Mouse (Mus musculus) liver, embryonic 16.5 days (tissue): ENCODE data around the gene Klhl36. TPM values are rescaled to one million over a fixed set of nuclear protein-coding genes. Genes with fewer than 3 reads are reported as not detected.

ENCODE experiments used
- ATAC-seq: fragments of 200-750 bp; cut with Nextera tagmentation; 2 replicates; pipeline ENCODE4 v1.8.0; 2017; ENCODE audit warnings: low read depth, mild to moderate bottlenecking, moderate number of reproducible peaks, moderate library complexity
- H3K27ac ChIP-seq: fragments of 300-500 bp; sonication (generic); 2 replicates; pipeline ENCODE4 v1.5.1; 2014; ENCODE audit warnings: mild to moderate bottlenecking, low read length
- H3K27me3 ChIP-seq: fragments of 300-500 bp; sonication (generic); 2 replicates; pipeline ENCODE4 v1.6.1; 2014; ENCODE audit warnings: low read depth, low read length, mixed read lengths; ENCODE audit not compliant: control insufficient read depth, insufficient read depth
- H3K36me3 ChIP-seq: fragments of 300-500 bp; sonication (generic); 2 replicates; pipeline ENCODE4 v1.6.1; 2014; ENCODE audit warnings: mild to moderate bottlenecking; ENCODE audit not compliant: control insufficient read depth, insufficient read depth
- H3K4me1 ChIP-seq: fragments of 300-500 bp; sonication (generic); 2 replicates; pipeline ENCODE4 v1.6.1; 2014; ENCODE audit warnings: low read depth, low read length, mixed read lengths; ENCODE audit not compliant: control insufficient read depth
- H3K4me2 ChIP-seq: fragments of 300-500 bp; sonication (generic); 2 replicates; pipeline ENCODE4 v1.6.1; 2014; ENCODE audit warnings: low read depth, low read length, mixed read lengths
- H3K4me3 ChIP-seq: fragments of 300-500 bp; sonication (generic); 2 replicates; pipeline ENCODE4 v1.5.1; 2014; ENCODE audit warnings: low read depth, mild to moderate bottlenecking, low read length
- H3K9ac ChIP-seq: fragments of 300-500 bp; sonication (generic); 2 replicates; pipeline ENCODE4 v1.6.1; 2014; ENCODE audit warnings: low read depth, low read length
- H3K9me3 ChIP-seq: fragments of 300-500 bp; sonication (generic); replicated peaks from 2 replicates; pipeline ENCODE4 v1.6.1; 2016; ENCODE audit warnings: low read length; ENCODE audit not compliant: control insufficient read depth
- WGBS: fragments of 180-500 bp; shearing (Covaris S2); extraction: QIAGEN DNeasy Blood & Tissue Kit; methylation state at CpG from one replicate; pipeline ENCODE4 v1.1.7; 2014; ENCODE audit not compliant: insufficient replicate concordance; 5-methylcytosine and 5-hydroxymethylcytosine counted together
- polyA plus RNA-seq: library from polyadenylated mRNA; unstranded; fragments of >200 nt; fragmentation: Nextera tagmentation; extraction: Ambion mirVana; gene quantifications from 2 replicates; pipeline ENCODE4 v1.2.1, GENCODE M21; 2015

The Klhl36 gene
- polyA plus RNA-seq, 1 experiment from 2014 or later: 4.4 TPM

- H3K4me2 ChIP-seq: peak overlapping the region; percentile 35
- peaks cover 61% of the 10 kb centered on the region for H3K4me1 ChIP-seq
- no peak overlapping the region for H3K9ac ChIP-seq
- ATAC-seq: peak; percentile 68
- H3K9me3 ChIP-seq: no peaks in the 10 kb centered on the region
- no peaks in the 10 kb centered on the region for H3K27me3 ChIP-seq
- H3K4me3 ChIP-seq: no peak overlapping the region
- WGBS: 24% methylated on average over 20 of the region's 20 CpGs
- H3K36me3 ChIP-seq: no peaks in the 10 kb centered on the region
- 0 out of 2 replicates have a peak overlapping the region, but pooled peaks have one; percentile 12 for H3K27ac ChIP-seq
Measured at GRCm38 (mm10) chr8:119831336-119831995, 30.6 kb upstream of the Klhl36 start.

DNA sequence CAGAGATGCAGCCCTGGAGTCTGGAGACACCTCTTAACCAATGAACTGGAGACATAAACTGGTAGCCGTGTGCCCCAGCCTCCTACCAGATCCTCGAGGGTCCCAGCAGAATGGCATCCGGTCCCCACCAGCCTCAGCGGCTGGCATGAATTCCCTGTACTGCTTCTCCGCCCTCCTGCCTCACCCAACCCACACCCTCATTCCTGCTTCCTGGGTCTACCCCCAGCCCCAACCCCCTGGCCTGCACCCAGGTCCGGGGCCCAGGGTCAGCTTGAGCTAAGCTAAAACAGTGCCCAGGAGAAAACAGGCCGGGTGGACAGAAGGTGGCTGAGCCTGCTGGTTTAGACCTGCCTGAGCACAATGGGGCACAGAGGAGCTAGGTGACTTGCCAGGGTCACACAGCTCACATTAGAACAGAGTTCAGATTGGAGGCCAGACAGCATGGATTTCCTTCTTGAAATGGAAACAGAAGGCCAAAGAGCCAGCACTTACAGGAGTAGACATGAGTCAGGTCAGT lies 29.9 kb upstream of the Klhl36 start:
- Histone ChIP-seq H3K4me2 (no peak overlapping the region), H3K27me3 (no peaks in the 10 kb centered on the region), H3K27ac (no peak overlapping the region), H3K9ac (no peak overlapping the region), H3K36me3 (no peaks in the 10 kb centered on the region), H3K9me3 (no peaks in the 10 kb centered on the region), H3K4me3 (no peak overlapping the region), H3K4me1 (peaks cover 55% of the 10 kb centered on the region)
- WGBS: 55% methylated on average over 7 of the region's 7 CpGs
- ATAC-seq: no peak; the same call in 1 of the 2 replicates

DNA sequence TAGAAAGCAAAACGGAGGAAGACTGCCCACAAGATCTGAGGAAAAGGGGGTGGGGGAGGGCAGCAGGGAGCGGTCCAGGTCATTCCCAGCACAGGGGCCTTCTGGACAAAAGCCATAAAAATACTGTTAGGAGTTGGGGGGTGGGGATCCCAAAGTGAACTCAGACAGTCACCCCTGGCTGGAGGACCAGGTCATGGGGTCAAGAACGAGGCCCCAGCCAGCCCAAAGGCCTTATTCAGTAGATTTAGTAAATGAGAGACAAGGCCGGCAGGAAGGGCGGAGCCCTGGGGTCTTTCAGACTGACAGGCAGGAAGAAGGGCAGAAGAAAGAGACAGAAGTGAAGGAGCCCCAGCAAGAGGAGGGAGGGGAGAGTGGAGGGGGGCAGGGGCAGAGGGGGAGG lies 29.1 kb upstream of the Klhl36 start:
- H3K4me3 ChIP-seq: no peak overlapping the region
- H3K27me3 ChIP-seq: 0 out of 2 replicates have a peak, but pooled peaks cover under 1% of the 10 kb centered on the region
- ATAC-seq: no peak
- no peak overlapping the region for H3K4me2 ChIP-seq
- 24% methylated on average over 5 of the region's 5 CpGs for WGBS
- no peaks in the 10 kb centered on the region for H3K9me3 ChIP-seq
- H3K36me3 ChIP-seq: no peaks in the 10 kb centered on the region
- H3K4me1 ChIP-seq: peaks cover 54% of the 10 kb centered on the region
- no peak overlapping the region for H3K27ac ChIP-seq
- no peak overlapping the region for H3K9ac ChIP-seq

- no peak overlapping the region for H3K4me3 ChIP-seq
- no peaks in the 10 kb centered on the region for H3K36me3 ChIP-seq
- H3K9ac ChIP-seq: no peak overlapping the region
- WGBS: 62% methylated on average over 6 of the region's 6 CpGs
- H3K9me3 ChIP-seq: no peaks in the 10 kb centered on the region
- H3K4me2 ChIP-seq: no peak overlapping the region
- peaks cover 13% of the 10 kb centered on the region for H3K27me3 ChIP-seq
- peaks cover 45% of the 10 kb centered on the region for H3K4me1 ChIP-seq
- H3K27ac ChIP-seq: no peak overlapping the region
- no peak for ATAC-seq
Measured at GRCm38 (mm10) chr8:119834676-119835075, 27.4 kb upstream of the Klhl36 start.

DNA sequence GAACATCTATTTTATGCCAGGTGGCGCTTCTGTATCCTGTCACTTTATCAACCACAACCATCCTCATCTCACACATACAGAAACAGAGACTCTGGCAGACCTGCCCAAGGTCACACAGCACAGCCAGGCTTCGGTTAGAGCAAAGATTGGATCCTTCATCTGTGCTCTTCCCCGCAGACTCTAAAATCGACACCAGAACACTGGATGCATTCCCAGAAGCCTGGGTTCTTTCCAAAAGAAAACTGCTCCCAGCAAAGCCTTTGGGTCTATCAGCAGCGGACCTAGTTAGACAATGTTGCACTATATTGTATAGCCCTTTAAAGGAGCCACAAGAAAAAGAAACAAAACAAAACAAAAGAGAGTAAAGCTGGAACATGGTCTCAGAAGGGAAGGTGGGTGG lies 26.8 kb upstream of the Klhl36 start:
- H3K4me1 ChIP-seq: peaks cover 43% of the 10 kb centered on the region
- H3K4me2 ChIP-seq: no peak overlapping the region
- 55% methylated on average over 5 of the region's 5 CpGs for WGBS
- H3K27me3 ChIP-seq: peaks cover 16% of the 10 kb centered on the region
- H3K27ac ChIP-seq: no peak overlapping the region
- no peak overlapping the region for H3K4me3 ChIP-seq
- ATAC-seq: no peak
- no peaks in the 10 kb centered on the region for H3K9me3 ChIP-seq
- no peak overlapping the region for H3K9ac ChIP-seq
- no peaks in the 10 kb centered on the region for H3K36me3 ChIP-seq

- Histone ChIP-seq H3K36me3 (no peaks in the 10 kb centered on the region), H3K27me3 (peaks cover 16% of the 10 kb centered on the region), H3K4me2 (no peak overlapping the region), H3K4me1 (peaks cover 34% of the 10 kb centered on the region), H3K27ac (no peak overlapping the region), H3K4me3 (no peak overlapping the region), H3K9ac (no peak overlapping the region), H3K9me3 (no peaks in the 10 kb centered on the region)
- no peak for ATAC-seq
- 58% methylated on average over 4 of the region's 4 CpGs for WGBS
Measured at GRCm38 (mm10) chr8:119836831-119837230, 25.2 kb upstream of the Klhl36 start.

- H3K36me3 ChIP-seq: no peaks in the 10 kb centered on the region
- peak overlapping the region; percentile 71 for H3K4me3 ChIP-seq
- H3K27ac ChIP-seq: no peak overlapping the region
- WGBS: 8% methylated on average over 10 of the region's 10 CpGs
- no peaks in the 10 kb centered on the region for H3K9me3 ChIP-seq
- peaks cover 28% of the 10 kb centered on the region for H3K4me1 ChIP-seq
- ATAC-seq: no peak
- peaks cover 16% of the 10 kb centered on the region for H3K27me3 ChIP-seq
- no peak overlapping the region for H3K9ac ChIP-seq
- H3K4me2 ChIP-seq: peak overlapping the region; percentile 96
Measured at GRCm38 (mm10) chr8:119837553-119838071, 24.5 kb upstream of the Klhl36 start.

GRCm38 (mm10) chr8:119838100-119838982 lies 23.7 kb upstream of the Klhl36 start:
- no peak for ATAC-seq
- Histone ChIP-seq H3K36me3 (no peaks in the 10 kb centered on the region), H3K4me3 (peak overlapping the region; percentile 71), H3K27ac (peak overlapping the region; percentile 20), H3K4me2 (peak overlapping the region; percentile 96), H3K4me1 (peaks cover 21% of the 10 kb centered on the region), H3K27me3 (peaks cover 16% of the 10 kb centered on the region), H3K9ac (no peak overlapping the region; the same call in 1 of the 2 replicates), H3K9me3 (no peaks in the 10 kb centered on the region)
- WGBS: 28% methylated on average over 19 of the region's 19 CpGs
